Mouse (Mus musculus) right cerebral cortex, postnatal 36 days (tissue): Measurements from ENCODE around the gene Rnf214.

Experiments used
- DNase-seq, 2 experiments: peaks; one replicate each; pipeline ENCODE4 v3.0.0; 2022; ENCODE audit warnings: low spot score in 2 of 2, mixed read lengths in 1 of 2

Rnf214 gene

DNA sequence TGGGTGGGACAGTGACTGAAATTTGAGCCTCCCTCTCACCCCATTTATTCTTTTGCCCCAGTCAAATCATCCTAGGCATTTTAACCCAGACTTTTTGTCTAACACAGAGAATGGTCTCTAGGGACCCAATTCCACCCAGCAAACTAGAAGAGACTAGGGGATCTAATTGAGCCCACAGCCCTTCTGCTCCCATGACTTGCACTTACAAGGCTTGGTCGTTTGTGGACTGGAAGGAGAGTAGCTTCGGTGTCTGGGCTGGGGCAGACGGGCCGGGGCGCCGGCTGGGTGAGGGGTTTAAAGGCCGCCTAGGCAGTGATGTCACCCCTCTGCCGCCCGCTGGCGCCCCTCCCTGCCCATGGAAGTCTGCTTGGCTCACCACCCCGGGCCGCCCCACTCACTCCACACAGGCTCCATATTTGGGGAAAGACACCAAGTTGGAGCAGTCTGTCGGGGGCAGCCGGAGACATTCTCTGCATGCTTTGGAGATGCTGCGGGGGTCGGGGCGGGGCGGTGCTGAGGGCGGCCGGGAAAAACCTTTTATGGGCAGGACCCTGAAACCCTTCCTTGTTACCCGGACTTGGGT is 29.0 kb upstream of the Rnf214 start, which contains the start of gene Tagln:
Tagln (minus strand) TSS at position 431 of the 583 bp plus-strand sequence.
- no peak for DNase-seq

DNA sequence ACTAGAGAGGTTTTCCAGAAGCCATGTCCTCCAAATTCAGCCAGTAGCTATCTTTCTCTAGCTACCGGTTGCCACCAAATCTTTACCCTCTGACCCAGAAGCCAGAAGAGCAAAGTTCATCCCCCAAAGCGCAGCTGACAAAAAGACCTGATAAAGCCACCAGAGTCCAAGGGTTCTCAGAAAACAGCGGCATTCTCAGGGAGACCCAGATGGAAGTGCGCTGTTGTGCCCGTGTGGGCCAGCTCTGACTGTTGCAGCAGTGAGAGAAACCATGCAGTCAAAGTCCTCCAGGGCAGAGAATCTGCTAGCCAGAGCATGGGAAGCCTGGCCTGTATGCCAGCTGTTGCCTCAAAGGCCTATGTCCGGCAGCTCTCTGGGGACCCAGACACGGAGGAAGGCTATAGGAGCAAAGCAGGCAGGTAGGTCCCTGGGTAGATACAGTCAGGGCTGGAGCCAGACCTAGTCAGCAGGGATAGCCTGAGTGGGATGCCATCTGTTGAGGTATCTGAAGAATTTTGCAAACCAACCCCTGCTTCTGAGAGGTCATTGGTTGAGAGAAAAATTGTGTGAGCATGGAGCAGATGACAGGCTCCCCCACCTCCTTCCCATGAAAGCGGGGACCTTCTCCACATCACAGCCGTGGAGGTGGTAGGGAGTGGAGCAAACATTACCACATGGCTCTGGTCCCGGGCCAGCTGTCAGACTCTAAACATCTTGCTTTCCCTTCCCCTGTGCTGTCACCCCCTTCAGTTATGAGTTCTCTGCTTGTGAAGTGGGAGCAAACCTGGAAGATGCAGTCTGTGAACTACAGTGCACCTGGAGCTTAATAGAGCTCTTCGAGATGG is 26.1 kb upstream of the Rnf214 start:
- DNase-seq, result peak in 1 of 2 experiments; percentile 47

- DNase-seq, result no peak
Observed at GRCm38 (mm10) chr9:45931958-45932357, 25.2 kb upstream of the Rnf214 start.

GRCm38 (mm10) chr9:45929285-45929684 is 22.6 kb upstream of the Rnf214 start:
- DNase-seq, result no peak

GRCm38 (mm10) chr9:45919895-45920294 is 13.2 kb upstream of the Rnf214 start:
- no peak for DNase-seq

DNA sequence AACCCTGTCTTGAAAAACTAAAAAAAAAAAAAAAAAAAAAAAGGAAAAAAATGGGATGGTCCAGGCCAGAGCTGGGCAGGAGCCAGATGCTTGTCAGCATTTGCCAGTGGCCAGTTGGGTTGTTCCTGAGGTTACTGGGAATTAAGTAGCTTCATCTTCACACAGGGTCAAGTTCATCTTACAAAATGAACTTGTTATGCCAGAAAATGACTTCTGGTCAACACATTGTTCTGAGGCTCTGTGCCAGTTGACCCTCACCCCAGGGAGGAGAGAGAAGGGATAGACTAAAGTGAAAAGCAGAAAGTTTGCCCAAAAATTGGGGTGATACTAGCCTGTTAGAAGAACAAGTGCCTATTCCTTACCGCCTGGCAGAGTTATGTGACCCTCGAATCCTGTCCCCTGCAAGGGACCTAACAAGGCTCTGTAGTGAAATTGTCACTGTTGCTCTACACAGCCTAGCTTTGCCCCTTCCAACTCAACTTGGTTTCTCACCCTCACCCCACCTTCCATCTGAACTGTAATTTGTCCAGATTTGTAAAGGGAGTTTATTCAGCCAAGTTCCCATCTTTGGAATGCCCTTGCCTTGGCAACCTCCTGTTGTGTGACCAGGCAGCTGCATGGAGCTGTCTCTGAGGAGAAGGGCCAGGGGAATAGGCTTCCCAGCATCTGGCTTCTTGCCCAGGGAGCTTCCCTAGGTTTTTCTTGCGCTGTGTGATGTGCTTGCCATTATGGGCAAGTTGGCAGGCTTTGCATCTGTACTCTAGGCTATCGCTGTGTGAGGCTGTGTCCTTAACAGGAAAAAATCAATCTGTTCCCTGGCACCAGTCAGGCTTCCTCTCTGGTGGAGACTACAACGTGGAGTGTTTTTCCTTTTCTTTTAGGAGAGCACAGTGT is 10.6 kb upstream of the Rnf214 start:
- DNase-seq, result peak; percentile 32 to 53

- no peak for DNase-seq
Observed at GRCm38 (mm10) chr9:45915659-45916058, 8.9 kb upstream of the Rnf214 start.

DNA sequence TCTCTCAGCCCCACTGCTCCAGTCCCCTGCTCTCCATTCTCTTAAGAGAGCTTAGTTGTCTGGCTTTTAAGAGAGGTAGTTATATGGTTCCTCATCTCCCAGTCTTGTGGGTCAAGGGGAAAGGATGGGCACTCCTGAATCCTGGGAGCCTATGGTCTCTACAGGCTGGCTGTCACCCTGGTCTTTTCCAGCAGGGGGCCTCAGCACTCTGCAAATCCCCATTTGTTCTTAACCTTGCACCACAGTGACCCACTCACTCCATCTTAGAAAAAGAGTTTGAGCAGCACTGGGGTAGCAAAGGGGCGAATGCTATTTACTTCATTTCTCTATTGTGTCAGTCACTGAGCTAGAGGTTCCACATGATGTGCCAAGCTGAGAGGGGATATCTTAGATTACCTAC is 5.0 kb upstream of the Rnf214 start:
- no peak for DNase-seq

GRCm38 (mm10) chr9:45910995-45911394 is 4.3 kb upstream of the Rnf214 start:
- DNase-seq, result no peak

- DNase-seq, result peak in 1 of 2 experiments; percentile 21
Observed at GRCm38 (mm10) chr9:45907078-45907428, 342 bp upstream of the Rnf214 start.

- peak in 1 of 2 experiments; percentile 29 for DNase-seq
Observed at GRCm38 (mm10) chr9:45905811-45906237, 887 bp downstream of the Rnf214 start.

GRCm38 (mm10) chr9:45905196-45905595 is 1.5 kb downstream of the Rnf214 start:
- DNase-seq, result no peak

GRCm38 (mm10) chr9:45893681-45894080 is 13.0 kb downstream of the Rnf214 start:
- no peak for DNase-seq

GRCm38 (mm10) chr9:45877928-45878327 is 28.8 kb downstream of the Rnf214 start:
- no peak for DNase-seq

DNA sequence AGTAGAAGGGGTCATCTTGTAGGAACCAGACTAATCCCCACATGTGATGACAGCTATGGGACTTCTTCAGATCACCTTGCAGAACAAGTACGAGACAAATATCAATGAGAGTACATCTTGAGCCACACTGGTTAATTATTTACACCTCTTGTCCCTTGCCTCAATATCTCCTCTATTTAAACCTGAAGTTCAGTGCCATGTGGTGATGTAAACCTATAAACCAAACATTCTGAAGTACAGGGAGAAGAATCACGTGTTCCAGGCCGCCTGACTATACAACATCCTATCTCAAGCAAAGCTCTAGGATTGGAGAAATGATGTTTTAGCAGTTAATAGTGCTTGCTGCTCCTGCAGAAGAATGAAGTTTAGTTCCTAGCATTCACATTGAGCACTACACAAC is 36.4 kb downstream of the Rnf214 start:
- no peak for DNase-seq

- no peak for DNase-seq
Observed at GRCm38 (mm10) chr9:45869181-45869580, 37.5 kb downstream of the Rnf214 start.

- no peak for DNase-seq
Observed at GRCm38 (mm10) chr9:45861813-45862212, 44.9 kb downstream of the Rnf214 start.

DNA sequence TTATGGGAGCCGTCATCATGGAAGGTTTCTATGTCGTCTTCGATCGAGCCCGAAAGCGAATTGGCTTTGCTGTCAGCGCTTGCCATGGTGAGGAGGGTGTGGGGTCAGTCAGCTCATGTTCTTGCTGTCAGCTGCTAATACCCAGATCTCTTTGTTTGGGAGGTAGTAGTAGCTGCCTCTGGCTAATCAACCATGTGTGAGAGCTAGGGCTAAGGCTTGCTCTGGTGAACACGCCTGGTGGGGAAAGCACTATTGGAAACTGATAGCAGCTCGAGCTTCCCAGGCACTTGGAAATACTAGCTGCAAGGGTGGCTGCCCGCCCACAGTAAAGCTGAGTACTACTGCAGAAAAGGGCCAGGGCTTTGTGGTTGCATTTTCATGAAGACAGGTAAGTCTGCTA is 47.3 kb downstream of the Rnf214 start:
- no peak for DNase-seq

GRCm38 (mm10) chr9:45854136-45854535 is 52.6 kb downstream of the Rnf214 start:
- DNase-seq, result no peak

DNA sequence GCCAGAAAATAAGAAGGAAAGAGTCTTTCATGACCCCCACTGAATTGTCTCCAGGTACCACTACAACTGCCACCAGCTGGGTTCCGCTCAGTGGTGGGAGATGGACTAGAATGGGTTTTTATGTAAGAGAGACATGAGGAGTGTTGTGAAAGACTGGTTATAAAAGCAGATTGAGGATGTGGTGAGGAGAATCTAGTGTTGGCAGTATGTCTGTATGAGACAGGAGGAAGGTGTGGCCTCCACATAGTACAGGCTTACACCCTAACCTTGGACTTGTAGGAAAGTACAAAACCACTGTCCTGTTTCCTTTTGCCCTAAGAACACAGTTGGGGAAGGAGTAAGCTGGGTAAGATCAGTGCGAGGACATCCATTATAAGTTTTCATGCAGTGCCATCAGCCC is 53.0 kb downstream of the Rnf214 start:
- DNase-seq, result no peak

DNA sequence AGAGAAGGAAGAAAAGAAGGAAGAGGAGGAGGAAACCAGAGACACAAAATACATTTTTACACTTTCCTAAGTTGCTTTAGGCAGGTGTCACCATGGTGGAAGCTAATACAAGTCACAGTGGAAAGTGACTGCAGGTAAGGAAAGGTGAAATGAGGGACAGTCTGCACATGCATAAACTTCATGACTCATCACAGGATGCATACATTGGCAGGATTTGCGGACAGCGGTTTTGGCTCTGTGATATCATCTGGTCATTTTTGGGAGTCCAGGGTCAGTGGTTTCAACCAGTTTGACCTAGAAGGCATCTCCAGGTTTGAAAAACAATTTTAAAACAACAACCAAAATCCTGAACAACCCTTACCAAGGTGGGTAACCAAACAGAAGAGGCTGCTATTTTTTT is 54.9 kb downstream of the Rnf214 start:
- DNase-seq, result no peak

DNA sequence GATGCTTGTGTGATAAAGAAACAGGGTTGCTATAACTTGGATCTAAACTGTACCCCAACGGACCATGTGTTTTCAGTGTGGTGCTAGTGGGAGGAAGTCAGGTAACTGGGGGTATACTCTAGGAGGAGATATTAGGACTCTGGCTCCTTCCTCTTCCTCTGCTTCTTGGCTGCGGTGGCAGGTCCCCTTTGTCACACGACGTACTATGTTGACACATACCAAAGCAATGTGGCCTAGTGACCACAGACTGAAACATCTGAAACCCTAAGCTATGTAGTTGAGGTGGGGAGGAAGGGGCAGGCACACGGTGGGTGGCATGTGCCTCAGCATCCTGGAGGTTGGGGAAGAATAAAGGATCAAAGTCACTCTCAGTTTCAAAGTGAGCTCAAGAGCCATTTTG is 55.4 kb downstream of the Rnf214 start:
- DNase-seq, result no peak
